Mouse (Mus musculus) heart, embryonic 12.5 days (tissue): Measurements from ENCODE around the gene Lrrc47. TPM values are rescaled to one million over a fixed set of nuclear protein-coding genes. Genes with fewer than 3 reads are reported as not detected.

ENCODE experiments used
- ATAC-seq: fragments of 200-750 bp; cut with Nextera tagmentation; 2 replicates; pipeline ENCODE4 v1.8.0; 2017; ENCODE audit warnings: moderate TSS enrichment, moderate library complexity; ENCODE audit not compliant: insufficient number of reproducible peaks, low FRiP score
- H3K27ac ChIP-seq: fragments of 300-500 bp; sonication (generic); 2 replicates; pipeline ENCODE4 v1.5.1; 2016; ENCODE audit warnings: mild to moderate bottlenecking, moderate library complexity; ENCODE audit not compliant: poor library complexity, severe bottlenecking
- H3K27me3 ChIP-seq: fragments of 300-500 bp; sonication (generic); replicated peaks from 2 replicates; pipeline ENCODE4 v1.6.1; 2016; ENCODE audit warnings: mild to moderate bottlenecking, moderate library complexity
- H3K36me3 ChIP-seq: fragments of 300-500 bp; sonication (generic); 2 replicates; pipeline ENCODE4 v1.6.1; 2016; ENCODE audit warnings: mild to moderate bottlenecking, moderate library complexity
- H3K4me1 ChIP-seq: fragments of 300-500 bp; sonication (generic); replicated peaks from 2 replicates; pipeline ENCODE4 v1.6.1; 2016; ENCODE audit warnings: mild to moderate bottlenecking
- H3K4me2 ChIP-seq: fragments of 300-500 bp; sonication (generic); 2 replicates; pipeline ENCODE4 v1.6.1; 2016; ENCODE audit warnings: mild to moderate bottlenecking, moderate library complexity
- H3K4me3 ChIP-seq: fragments of 300-500 bp; sonication (generic); 2 replicates; pipeline ENCODE4 v1.5.1; 2016; ENCODE audit warnings: mild to moderate bottlenecking
- H3K9ac ChIP-seq: fragments of 300-500 bp; sonication (generic); 2 replicates; pipeline ENCODE4 v1.6.1; 2016; ENCODE audit warnings: mild to moderate bottlenecking, moderate library complexity
- H3K9me3 ChIP-seq: fragments of 300-500 bp; sonication (generic); replicated peaks from 2 replicates; pipeline ENCODE4 v1.6.1; 2016; ENCODE audit warnings: mild to moderate bottlenecking, moderate library complexity
- WGBS: fragments of 180-500 bp; shearing (Covaris S2); methylation state at CpG from one replicate; pipeline ENCODE4 v1.1.7; 2016; 5-methylcytosine and 5-hydroxymethylcytosine counted together
- polyA plus RNA-seq: library from polyadenylated mRNA; unstranded; fragments of >200 nt; fragmentation: Nextera tagmentation; extraction: Ambion mirVana; gene quantifications from 2 replicates; pipeline ENCODE4 v1.2.1, GENCODE M21; 2016

The Lrrc47 gene
- polyA plus RNA-seq, 1 experiment from 2014 or later: 21.8 TPM

DNA sequence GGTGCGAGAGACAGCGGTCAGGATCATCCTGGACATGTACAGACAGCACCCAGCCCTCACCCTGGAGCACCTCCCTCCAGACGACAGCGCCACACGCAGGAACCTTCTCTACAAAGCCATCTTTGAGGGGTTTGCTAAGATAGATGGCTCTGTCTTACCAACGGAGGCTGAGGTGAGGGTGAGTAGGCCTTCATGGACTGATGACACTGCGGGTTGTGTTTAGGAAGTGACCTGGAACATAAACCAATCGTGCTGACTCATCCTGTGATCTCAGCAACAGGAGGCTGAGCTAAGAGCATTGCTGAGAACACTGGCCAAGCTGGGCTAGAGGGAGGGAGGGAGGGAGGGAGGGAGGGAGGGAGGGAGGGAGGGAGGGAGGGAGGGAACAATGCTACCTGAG, 18.0 kb upstream of the Lrrc47 start:
- no peaks in the 10 kb centered on the region for H3K4me1 ChIP-seq
- H3K4me3 ChIP-seq: no peak overlapping the region
- H3K9ac ChIP-seq: no peak overlapping the region
- no peak overlapping the region for H3K4me2 ChIP-seq
- no peaks in the 10 kb centered on the region for H3K9me3 ChIP-seq
- no peak overlapping the region for H3K27ac ChIP-seq
- no peaks in the 10 kb centered on the region for H3K27me3 ChIP-seq
- H3K36me3 ChIP-seq: peaks cover 98% of the 10 kb centered on the region
- WGBS: 84% methylated on average over 8 of the region's 8 CpGs
- ATAC-seq: no peak

DNA sequence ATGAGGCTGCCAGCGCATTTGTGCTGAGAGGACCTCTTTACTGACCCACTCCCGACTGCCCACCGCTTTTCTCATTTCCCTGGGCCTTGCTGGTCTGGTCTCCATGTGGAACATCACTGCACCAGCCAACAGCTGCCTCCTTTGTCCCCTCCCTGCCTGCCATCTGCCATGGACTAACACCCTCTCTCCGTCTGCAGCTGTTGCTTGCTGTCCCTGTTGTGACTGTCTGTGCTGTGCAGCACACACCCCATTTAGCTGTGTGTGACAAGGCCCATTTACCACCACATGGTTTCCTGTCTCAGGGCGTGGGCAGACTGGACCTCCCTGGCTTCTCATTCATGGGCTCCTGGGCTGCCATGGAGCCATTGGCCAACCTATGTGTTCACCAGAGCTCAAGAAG, 6.0 kb upstream of the Lrrc47 start:
- H3K36me3 ChIP-seq: peaks cover 57% of the 10 kb centered on the region
- no peak overlapping the region for H3K4me3 ChIP-seq
- no peaks in the 10 kb centered on the region for H3K4me1 ChIP-seq
- 89% methylated on average over 5 of the region's 5 CpGs for WGBS
- no peak for ATAC-seq
- no peak overlapping the region for H3K9ac ChIP-seq
- H3K27ac ChIP-seq: no peak overlapping the region
- H3K27me3 ChIP-seq: no peaks in the 10 kb centered on the region
- H3K9me3 ChIP-seq: no peaks in the 10 kb centered on the region
- no peak overlapping the region for H3K4me2 ChIP-seq

DNA sequence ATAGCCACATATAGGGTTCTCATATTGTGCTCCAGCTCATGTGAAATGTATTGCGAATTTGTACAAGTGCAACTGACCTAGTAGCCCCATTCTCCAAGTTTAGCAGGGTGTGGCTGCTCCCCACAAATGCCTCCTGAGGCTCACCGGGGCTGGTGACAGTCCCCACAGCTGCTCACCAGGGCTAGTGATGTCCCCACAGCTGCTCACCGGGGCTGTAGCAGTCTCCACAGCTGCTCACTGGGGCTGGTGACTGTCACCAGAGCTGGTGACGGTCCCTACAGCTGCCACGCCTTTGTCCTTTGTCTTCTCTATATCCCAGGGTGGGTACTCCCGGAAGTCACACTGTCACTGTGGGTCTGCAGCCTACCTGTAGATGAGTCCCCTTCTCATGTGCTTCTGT, 5.3 kb upstream of the Lrrc47 start:
- peaks cover 57% of the 10 kb centered on the region for H3K36me3 ChIP-seq

DNA sequence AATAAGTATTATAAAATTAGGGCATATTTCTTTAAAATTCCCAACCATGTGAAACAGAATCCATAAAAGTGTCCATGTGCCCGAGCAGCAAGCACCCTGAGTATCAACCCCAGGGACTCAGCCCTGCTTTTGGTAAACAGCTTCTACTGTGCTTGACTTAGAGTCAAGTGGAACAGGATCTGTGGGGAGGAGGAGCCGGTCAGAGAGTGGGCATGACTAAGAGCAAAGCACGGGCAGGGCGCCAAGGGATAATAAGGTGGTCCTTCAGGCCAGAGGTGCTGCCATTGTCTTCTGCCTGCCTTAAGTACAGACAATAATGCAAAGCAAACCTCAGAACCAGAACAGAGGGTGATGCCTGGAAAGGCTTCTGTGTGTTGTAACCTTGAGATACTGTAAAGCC, 3.8 kb upstream of the Lrrc47 start:
- H3K27me3 ChIP-seq: no peaks in the 10 kb centered on the region
- WGBS: 72% methylated on average over 4 of the region's 4 CpGs
- H3K4me2 ChIP-seq: no peak overlapping the region
- no peak overlapping the region for H3K27ac ChIP-seq
- no peak overlapping the region for H3K4me3 ChIP-seq
- no peak overlapping the region for H3K9ac ChIP-seq
- H3K4me1 ChIP-seq: peaks cover 8% of the 10 kb centered on the region
- H3K36me3 ChIP-seq: peaks cover 47% of the 10 kb centered on the region
- ATAC-seq: no peak
- no peaks in the 10 kb centered on the region for H3K9me3 ChIP-seq

More for the DNA sequence above, 5.3 kb upstream of the Lrrc47 start:
- Histone ChIP-seq H3K27ac (no peak overlapping the region), H3K27me3 (no peaks in the 10 kb centered on the region), H3K4me3 (no peak overlapping the region), H3K9me3 (no peaks in the 10 kb centered on the region), H3K4me1 (0 out of 2 replicates have a peak, but pooled peaks cover 5% of the 10 kb centered on the region), H3K4me2 (no peak overlapping the region), H3K9ac (no peak overlapping the region)
- 90% methylated on average over 6 of the region's 6 CpGs for WGBS
- ATAC-seq: no peak; the same call in 1 of the 2 replicates

DNA sequence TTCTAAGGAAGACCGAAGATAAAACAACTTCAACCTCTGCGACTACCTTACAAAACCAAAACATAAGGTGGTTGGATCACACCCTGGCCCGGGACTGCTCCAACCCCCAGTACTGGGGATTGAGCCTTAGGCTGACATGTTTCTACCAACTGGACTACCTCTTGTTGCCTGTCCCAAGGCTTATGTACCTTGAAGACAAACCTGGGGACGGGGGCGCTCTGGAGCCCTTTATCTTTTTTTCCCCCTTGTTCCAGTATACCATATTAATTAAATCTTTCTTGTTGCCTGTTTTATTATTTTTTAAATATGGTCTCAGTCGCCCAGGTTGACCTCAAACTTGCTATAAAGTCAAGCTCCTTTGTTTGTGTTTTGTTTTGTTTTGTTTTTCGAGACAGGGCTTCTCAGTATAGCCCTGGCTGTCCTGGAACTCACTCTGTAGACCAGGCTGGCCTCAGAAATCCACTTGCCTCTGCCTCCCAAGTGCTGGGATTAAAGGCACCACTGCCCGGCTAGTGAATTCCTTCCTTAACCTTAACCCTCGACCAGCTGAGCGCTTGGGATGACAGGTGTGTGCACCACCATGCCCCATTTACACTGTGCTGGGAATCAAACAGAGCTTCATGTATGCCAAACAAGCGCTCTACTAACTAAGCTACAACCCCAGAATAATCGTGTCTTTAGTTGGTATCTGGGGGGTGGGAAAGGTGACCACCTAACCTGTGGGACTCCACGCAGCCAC, 455 bp upstream of the Lrrc47 start:
- no peak for ATAC-seq

DNA sequence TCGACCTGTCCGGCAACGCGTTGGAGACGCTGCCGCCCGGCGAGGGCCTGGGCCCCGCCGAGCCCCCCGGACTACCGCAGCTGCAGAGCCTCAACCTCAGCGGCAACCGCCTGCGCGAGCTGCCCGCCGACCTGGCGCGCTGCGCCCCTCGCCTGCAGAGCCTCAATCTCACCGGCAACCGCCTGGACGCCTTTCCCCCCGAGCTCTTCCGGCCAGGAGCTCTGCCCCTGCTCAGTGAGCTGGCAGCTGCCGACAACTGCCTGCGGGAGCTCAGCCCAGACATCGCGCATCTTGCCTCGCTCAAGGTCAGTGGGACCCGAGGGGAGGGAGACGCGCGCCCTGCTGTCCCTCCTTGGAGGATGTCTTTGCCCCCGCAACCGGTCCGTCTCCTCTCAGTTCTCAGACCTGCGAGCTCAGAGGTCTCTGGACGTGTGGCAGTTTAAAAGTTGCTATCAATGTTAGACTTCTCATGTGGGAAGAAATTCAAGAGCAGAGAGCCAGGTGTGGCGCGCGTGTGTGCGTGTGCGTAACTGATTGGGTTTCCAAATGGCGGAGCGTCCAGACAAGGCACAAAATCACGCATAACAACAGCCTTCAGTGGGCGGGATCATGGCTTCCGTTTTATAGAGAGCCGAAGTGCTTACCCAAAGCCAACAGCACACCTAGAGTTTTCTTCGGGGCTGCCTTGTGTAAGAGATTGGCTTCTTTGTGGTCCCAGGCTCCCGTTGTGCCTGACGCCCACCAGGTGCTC, 776 bp downstream of the Lrrc47 start:
- Histone ChIP-seq H3K4me2 (peak overlapping the region; percentile 92), H3K9ac (peak overlapping the region; percentile 96), H3K4me1 (peaks cover 18% of the 10 kb centered on the region), H3K4me3 (peak overlapping the region; percentile 79), H3K9me3 (no peaks in the 10 kb centered on the region), H3K36me3 (peaks cover 35% of the 10 kb centered on the region), H3K27me3 (no peaks in the 10 kb centered on the region), H3K27ac (0 out of 2 replicates have a peak overlapping the region, but pooled peaks have one; percentile 10)
- WGBS: 1% methylated on average over 55 of the region's 55 CpGs
- no peak; the same call in 1 of the 2 replicates for ATAC-seq

More for the DNA sequence above, 455 bp upstream of the Lrrc47 start:
- Histone ChIP-seq H3K36me3 (peaks cover 35% of the 10 kb centered on the region), H3K9me3 (no peaks in the 10 kb centered on the region), H3K27ac (no peak overlapping the region), H3K4me1 (peaks cover 18% of the 10 kb centered on the region), H3K9ac (peak overlapping the region; percentile 96), H3K4me3 (peak overlapping the region; percentile 79), H3K4me2 (peak overlapping the region; percentile 92), H3K27me3 (no peaks in the 10 kb centered on the region)
- 28% methylated on average over 13 of the region's 13 CpGs for WGBS

DNA sequence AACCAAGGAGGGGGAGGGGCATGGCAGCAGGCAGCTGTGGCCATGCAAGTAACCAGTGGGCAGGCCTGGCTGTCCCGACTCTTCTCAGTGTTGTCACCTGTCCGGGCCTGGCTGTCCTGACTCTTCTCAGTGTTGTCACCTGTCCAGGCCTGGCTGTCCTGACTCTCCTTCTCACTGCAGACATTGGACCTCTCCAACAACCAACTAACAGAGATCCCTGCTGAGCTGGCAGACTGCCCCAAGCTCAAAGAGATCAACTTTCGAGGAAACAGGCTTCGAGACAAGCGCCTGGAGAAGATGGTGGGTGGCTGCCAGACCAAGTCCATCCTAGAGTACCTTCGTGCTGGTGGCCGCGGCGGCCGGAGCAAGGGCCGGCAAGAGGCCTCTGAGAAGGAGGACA, 3.9 kb downstream of the Lrrc47 start:
- peaks cover 65% of the 10 kb centered on the region for H3K36me3 ChIP-seq
- H3K9ac ChIP-seq: no peak overlapping the region
- no peak overlapping the region for H3K4me2 ChIP-seq
- no peaks in the 10 kb centered on the region for H3K27me3 ChIP-seq
- no peak for ATAC-seq
- 93% methylated on average over 11 of the region's 11 CpGs for WGBS
- H3K9me3 ChIP-seq: no peaks in the 10 kb centered on the region
- no peak overlapping the region for H3K4me3 ChIP-seq
- peaks cover 18% of the 10 kb centered on the region for H3K4me1 ChIP-seq
- no peak overlapping the region for H3K27ac ChIP-seq

DNA sequence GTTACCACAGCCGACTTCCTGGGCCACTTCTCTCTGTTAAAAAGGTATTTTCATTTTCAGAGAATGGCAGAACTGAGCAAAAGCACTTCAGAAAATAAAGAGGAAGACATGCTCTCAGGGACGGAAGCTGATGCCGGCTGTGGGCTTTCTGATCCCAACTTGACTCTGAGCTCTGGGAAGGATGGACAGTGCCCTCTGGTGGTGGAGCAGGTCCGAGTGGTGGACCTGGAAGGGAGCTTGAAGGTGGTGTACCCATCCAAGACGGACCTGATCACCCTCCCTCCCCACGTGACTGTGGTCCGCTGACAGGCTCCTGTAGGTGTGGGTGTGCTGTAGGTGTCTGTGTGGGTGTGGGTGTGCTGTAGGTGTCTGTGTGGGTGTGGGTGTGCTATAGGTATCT, 8.0 kb downstream of the Lrrc47 start:
- no peak overlapping the region for H3K4me2 ChIP-seq
- peaks cover 25% of the 10 kb centered on the region for H3K4me1 ChIP-seq
- no peaks in the 10 kb centered on the region for H3K27me3 ChIP-seq
- WGBS: 73% methylated on average over 7 of the region's 7 CpGs
- no peaks in the 10 kb centered on the region for H3K9me3 ChIP-seq
- no peak overlapping the region for H3K9ac ChIP-seq
- H3K4me3 ChIP-seq: no peak overlapping the region
- no peak overlapping the region for H3K27ac ChIP-seq
- no peak for ATAC-seq
- peaks cover 84% of the 10 kb centered on the region for H3K36me3 ChIP-seq

DNA sequence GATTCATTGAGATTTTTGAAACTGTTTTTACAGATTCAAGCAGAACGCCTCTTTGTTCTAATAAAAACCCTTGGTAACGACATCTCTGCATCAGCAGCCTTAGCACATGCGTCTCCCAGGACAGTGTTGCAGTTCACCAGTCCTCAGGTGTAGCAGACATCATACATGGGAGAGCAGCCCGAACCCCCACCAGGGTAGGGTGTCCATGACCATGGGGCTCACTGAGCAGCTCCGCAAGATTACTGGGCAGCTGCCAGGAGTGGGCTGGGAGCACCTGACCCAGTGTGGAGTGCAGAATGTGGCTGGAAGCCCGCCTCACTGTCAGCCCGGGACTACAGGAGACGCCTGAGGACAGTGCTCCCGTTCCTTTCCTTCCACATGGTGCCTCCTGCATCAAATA, 9.9 kb downstream of the Lrrc47 start:
- WGBS: 80% methylated on average over 9 of the region's 9 CpGs
- Histone ChIP-seq H3K9ac (no peak overlapping the region), H3K36me3 (peaks cover 67% of the 10 kb centered on the region), H3K4me1 (peaks cover 44% of the 10 kb centered on the region), H3K4me3 (no peak overlapping the region), H3K27me3 (peaks cover 2% of the 10 kb centered on the region; the same call in 1 of the 2 replicates), H3K4me2 (no peak overlapping the region), H3K9me3 (no peaks in the 10 kb centered on the region), H3K27ac (no peak overlapping the region)
- ATAC-seq: no peak

DNA sequence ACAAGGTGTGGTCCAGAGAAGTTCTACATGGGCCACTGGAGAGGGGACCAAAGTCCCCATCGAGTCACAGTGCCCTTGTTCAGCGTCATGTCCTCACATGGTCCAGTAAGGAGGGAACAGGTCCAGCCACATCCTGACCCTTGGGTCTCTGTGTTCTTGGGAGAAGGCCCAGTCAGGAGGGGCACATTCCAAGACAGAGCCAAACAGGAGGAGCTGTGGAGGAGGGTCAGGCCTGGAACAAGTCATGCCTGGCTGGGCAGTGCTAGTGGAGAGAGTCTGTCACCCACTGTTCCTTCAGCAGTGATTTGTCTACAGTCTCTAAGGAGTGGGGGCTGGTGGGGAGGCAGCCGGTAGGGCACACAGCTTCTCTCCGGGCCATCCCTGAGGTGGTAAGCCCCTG, 10.9 kb downstream of the Lrrc47 start:
- Histone ChIP-seq H3K4me1 (peaks cover 47% of the 10 kb centered on the region), H3K9ac (no peak overlapping the region), H3K4me2 (no peak overlapping the region), H3K27ac (0 out of 2 replicates have a peak overlapping the region, but pooled peaks have one; percentile 23), H3K9me3 (no peaks in the 10 kb centered on the region), H3K27me3 (peaks cover 5% of the 10 kb centered on the region; the same call in 1 of the 2 replicates), H3K4me3 (no peak overlapping the region), H3K36me3 (peaks cover 57% of the 10 kb centered on the region)
- WGBS: 66% methylated on average over 4 of the region's 4 CpGs
- ATAC-seq: no peak

DNA sequence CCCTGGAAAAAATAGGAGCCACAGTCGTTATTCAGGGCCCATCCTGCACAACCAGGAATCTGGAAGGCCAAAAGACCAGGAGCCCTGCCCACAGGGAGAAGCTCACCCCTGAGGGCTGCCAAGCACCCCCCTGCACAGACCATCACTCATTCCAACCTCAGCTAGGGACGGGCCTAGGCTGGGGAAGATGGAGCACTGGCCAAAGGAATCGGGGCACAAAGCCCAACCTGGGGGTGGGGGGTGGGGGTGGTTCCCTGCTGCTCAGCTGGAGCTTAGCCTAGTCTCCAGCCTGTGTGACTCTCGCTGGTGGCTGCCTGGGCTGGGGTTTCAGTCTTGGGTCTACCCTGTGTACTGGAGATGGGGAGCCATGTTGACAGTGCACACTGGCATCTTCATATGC, 11.3 kb downstream of the Lrrc47 start:
- Histone ChIP-seq H3K9me3 (no peaks in the 10 kb centered on the region), H3K4me3 (no peak overlapping the region), H3K4me1 (peaks cover 47% of the 10 kb centered on the region), H3K4me2 (peak overlapping the region; percentile 87), H3K36me3 (peaks cover 53% of the 10 kb centered on the region), H3K27me3 (peaks cover 5% of the 10 kb centered on the region; the same call in 1 of the 2 replicates), H3K9ac (no peak overlapping the region), H3K27ac (0 out of 2 replicates have a peak overlapping the region, but pooled peaks have one; percentile 23)
- 37% methylated on average over 4 of the region's 4 CpGs for WGBS
- no peak for ATAC-seq
